14 mouse cellular contexts compared by ENCODE assay signal in genomic region chr6:124717968-124718367, GRCm38 (mm10). TPM values are rescaled to one million over a fixed set of nuclear protein-coding genes. Genes with fewer than 3 reads are reported as not detected.
DNase-seq lines count a peak whose midpoint lies in the region; ATAC-seq and TF ChIP-seq lines count a peak whose summit lies in the region.
"Had no signal": no experiment of that assay in that cellular context is flagged by ENCODE, and none has a peak within 500 bp of the region (broad histone marks: within the 10 kb centered on the region; RNA-seq: fewer than 3 reads in every experiment).

No protein-coding gene starts in this region.

- H3K9ac ChIP-seq in kidney, embryonic 14.5 days (ENCODE audit: low read depth, low read length) = peak overlapping the region; percentile 53
- H3K9ac ChIP-seq in ES-Bruce4 (ENCODE audit: low read depth, poor library complexity, severe bottlenecking) = peak overlapping the region; percentile 82

- H3K27me3 ChIP-seq in kidney, embryonic 14.5 days (ENCODE audit: control insufficient read depth, insufficient read depth, low read length) = no peaks in the 10 kb centered on the region
- H3K27me3 ChIP-seq in ES-Bruce4 (ENCODE audit: control insufficient read depth, insufficient read depth, low read length, poor library complexity, severe bottlenecking) = no peaks in the 10 kb centered on the region
- H3K27me3 ChIP-seq in limb, embryonic 10.5 days (ENCODE audit: low read depth, poor library complexity, severe bottlenecking) = no peaks in the 10 kb centered on the region

- no peak for TF ChIP-seq EP300 in ES-Bruce4 (IDR thresholded peaks at IDR 0.05; ENCODE audit: insufficient read depth, low read depth, low read length)

- no peak for ATAC-seq in kidney, embryonic 14.5 days (ENCODE audit: low FRiP score, low TSS enrichment)

- H3K4me1 ChIP-seq in kidney, embryonic 14.5 days (ENCODE audit: control insufficient read depth, insufficient read depth, low read length) = peaks cover 10% of the 10 kb centered on the region
- H3K4me1 ChIP-seq in ES-Bruce4 (ENCODE audit: control insufficient read depth, insufficient read depth, low read length) = no peaks in the 10 kb centered on the region
- peaks cover 35% of the 10 kb centered on the region for H3K4me1 ChIP-seq in limb, embryonic 10.5 days

- peak overlapping the region; percentile 23 for H3K4me2 ChIP-seq in kidney, embryonic 14.5 days (replicated peaks; ENCODE audit: low read depth, low read length)
- H3K4me2 ChIP-seq: midbrain, embryonic 11.5 days had no signal

- peak overlapping the region; percentile 38 for H3K4me3 ChIP-seq in kidney, embryonic 14.5 days (ENCODE audit: low read length)
- peak overlapping the region; percentile 72 for H3K4me3 ChIP-seq in ES-Bruce4 (ENCODE audit: low read depth, low read length)
- H3K4me3 ChIP-seq in limb, embryonic 10.5 days = 0 out of 2 replicates have a peak overlapping the region, but pooled peaks have one; percentile 10
- H3K4me3 ChIP-seq in gastrocnemius, adult 2 months = no peak overlapping the region
- H3K4me3 ChIP-seq: layer of hippocampus, adult 2 months had no signal

- no peak for TF ChIP-seq CTCF in ES-Bruce4 (IDR thresholded peaks at IDR 0.05; ENCODE audit: low read depth, low read length)
- TF ChIP-seq CTCF in gastrocnemius, adult 2 months (IDR thresholded peaks at IDR 0.05) = no peak

- DNase-seq in adrenal gland, adult 2 months = peak; percentile 48
- DNase-seq in adrenal gland, adult 18-20 months (ENCODE audit: low spot score in 2 of 2) = no peak
- no peak for DNase-seq in kidney, postnatal 4 days
- no peak for DNase-seq in limb, embryonic 10.5 days (ENCODE audit: low spot score)
- DNase-seq in retina, embryonic 14.5 days (ENCODE audit: low spot score) = no peak
- no peak for DNase-seq in gastrocnemius, adult 2 months
- DNase-seq: cerebellum, postnatal 10 days; gastrocnemius, postnatal 14 days; thymus, postnatal 25 days had no signal

- no peak overlapping the region for H3K27ac ChIP-seq in kidney, embryonic 14.5 days (ENCODE audit: low read depth, low read length)
- peak overlapping the region; percentile 27; the same call in 1 of the 2 replicates for H3K27ac ChIP-seq in ES-Bruce4 (ENCODE audit: insufficient read depth, low read length)
- H3K27ac ChIP-seq in limb, embryonic 10.5 days = no peak overlapping the region
- H3K27ac ChIP-seq in gastrocnemius, adult 2 months = no peak overlapping the region
- H3K27ac ChIP-seq: layer of hippocampus, adult 2 months had no signal

- intact Hi-C loops in gastrocnemius, adult 2 months (cut with DNase I) = no loop called here

- no peak for TF ChIP-seq POLR2A in ES-Bruce4 (IDR thresholded peaks at IDR 0.05; ENCODE audit: insufficient read depth, low read length)

- WGBS in kidney, embryonic 14.5 days = 70% methylated on average over 13 of the region's 13 CpGs
- WGBS in limb, embryonic 10.5 days = 73% methylated on average over 13 of the region's 13 CpGs

- H3K9me3 ChIP-seq in kidney, embryonic 14.5 days (ENCODE audit: control insufficient read depth, low read length) = no peaks in the 10 kb centered on the region
- H3K9me3 ChIP-seq in ES-Bruce4 (replicated peaks; ENCODE audit: control insufficient read depth, insufficient read depth, low read length, poor library complexity, severe bottlenecking) = no peaks in the 10 kb centered on the region
- no peaks in the 10 kb centered on the region for H3K9me3 ChIP-seq in limb, embryonic 10.5 days (replicated peaks)

- peaks cover 41% of the 10 kb centered on the region for H3K36me3 ChIP-seq in kidney, embryonic 14.5 days (ENCODE audit: control insufficient read depth, insufficient read depth, low read length)
- peaks cover 27% of the 10 kb centered on the region for H3K36me3 ChIP-seq in ES-Bruce4 (ENCODE audit: control insufficient read depth, insufficient read depth, low read length, poor library complexity, severe bottlenecking)
- H3K36me3 ChIP-seq in limb, embryonic 10.5 days = peaks cover 48% of the 10 kb centered on the region

RNA-seq across cellular contexts. Expression of gene Phb2, which starts 5.8 kb away (rescaled TPM):
- 100 to 1,000 TPM; 286 to 294 TPM for total RNA-seq in adrenal gland, adult 2 months (2021)
- 128 and 181 TPM in 2 replicates for polyA plus RNA-seq in adrenal gland, adult 2 months (2012; rRNA removed)
- total RNA-seq in adrenal gland, adult 18-20 months (2021) = 100 to 1,000 TPM; 285 to 301 TPM
- polyA plus RNA-seq in kidney, embryonic 14.5 days (2014; fragmentation: Nextera tagmentation; extraction: Ambion mirVana) = 341 and 402 TPM in 2 replicates
- polyA plus RNA-seq in ES-Bruce4 (2011; ENCODE audit: insufficient read depth, insufficient read length, low read depth, missing spikeins) = 329 and 331 TPM in 2 replicates
- polyA plus RNA-seq in limb, embryonic 10.5 days (2016; fragmentation: Nextera tagmentation; extraction: Ambion mirVana) = 501 and 622 TPM in 2 replicates
- total RNA-seq in gastrocnemius, adult 2 months (2021) = 100 to 1,000 TPM; 142 to 184 TPM

RNA-seq across cellular contexts. Expression of gene Emg1, which starts 6.0 kb away (rescaled TPM):
- 10 to 100 TPM; 80.6 to 82.6 TPM for total RNA-seq in adrenal gland, adult 2 months (2021)
- polyA plus RNA-seq in adrenal gland, adult 2 months (2012; rRNA removed) = 16.6 and 17.0 TPM in 2 replicates
- 10 to 100 TPM; 81.0 to 86.4 TPM for total RNA-seq in adrenal gland, adult 18-20 months (2021)
- polyA plus RNA-seq in kidney, embryonic 14.5 days (2014; fragmentation: Nextera tagmentation; extraction: Ambion mirVana) = 233 and 278 TPM in 2 replicates
- polyA plus RNA-seq in ES-Bruce4 (2011; ENCODE audit: insufficient read depth, insufficient read length, low read depth, missing spikeins) = 118 TPM in 2 replicates
- polyA plus RNA-seq in limb, embryonic 10.5 days (2016; fragmentation: Nextera tagmentation; extraction: Ambion mirVana) = 254 and 298 TPM in 2 replicates
- total RNA-seq in gastrocnemius, adult 2 months (2021) = 10 to 100 TPM; 57.7 to 71.8 TPM

RNA-seq across cellular contexts. Expression of gene Ptpn6, which starts 20.5 kb away (rescaled TPM):
- total RNA-seq in adrenal gland, adult 2 months (2021) = 10 to 100 TPM in 1 of 2 experiments, 1 to 10 TPM in 1; 6.5 to 11.2 TPM
- polyA plus RNA-seq in adrenal gland, adult 2 months (2012; rRNA removed) = 6.1 and 6.8 TPM in 2 replicates
- 10 to 100 TPM in 1 of 2 experiments, 1 to 10 TPM in 1; 9.8 to 11.5 TPM for total RNA-seq in adrenal gland, adult 18-20 months (2021)
- polyA plus RNA-seq in kidney, embryonic 14.5 days (2014; fragmentation: Nextera tagmentation; extraction: Ambion mirVana) = 10.0 and 12.9 TPM in 2 replicates
- polyA plus RNA-seq in ES-Bruce4 (2011; ENCODE audit: insufficient read depth, insufficient read length, low read depth, missing spikeins) = 15.4 and 32.3 TPM in 2 replicates
- polyA plus RNA-seq in limb, embryonic 10.5 days (2016; fragmentation: Nextera tagmentation; extraction: Ambion mirVana) = 6.2 and 7.6 TPM in 2 replicates
- total RNA-seq in gastrocnemius, adult 2 months (2021) = under 1 TPM; 0.61 to 0.87 TPM

RNA-seq across cellular contexts. Expression of gene Grcc10, which starts 23.2 kb away (rescaled TPM):
- total RNA-seq in adrenal gland, adult 2 months (2021) = 100 to 1,000 TPM; 357 to 360 TPM
- 233 and 246 TPM in 2 replicates for polyA plus RNA-seq in adrenal gland, adult 2 months (2012; rRNA removed)
- 100 to 1,000 TPM; 341 to 388 TPM for total RNA-seq in adrenal gland, adult 18-20 months (2021)
- 564 and 762 TPM in 2 replicates for polyA plus RNA-seq in kidney, embryonic 14.5 days (2014; fragmentation: Nextera tagmentation; extraction: Ambion mirVana)
- 93.5 and 105 TPM in 2 replicates for polyA plus RNA-seq in ES-Bruce4 (2011; ENCODE audit: insufficient read depth, insufficient read length, low read depth, missing spikeins)
- 384 and 460 TPM in 2 replicates for polyA plus RNA-seq in limb, embryonic 10.5 days (2016; fragmentation: Nextera tagmentation; extraction: Ambion mirVana)
- 100 to 1,000 TPM; 145 to 182 TPM for total RNA-seq in gastrocnemius, adult 2 months (2021)

RNA-seq across cellular contexts. Expression of gene Gm45234, which starts 37.9 kb away (rescaled TPM):
- not detected for total RNA-seq in adrenal gland, adult 2 months (2021)
- polyA plus RNA-seq in adrenal gland, adult 2 months (2012; rRNA removed) = not detected in 2 replicates
- not detected for total RNA-seq in adrenal gland, adult 18-20 months (2021)
- polyA plus RNA-seq in kidney, embryonic 14.5 days (2014; fragmentation: Nextera tagmentation; extraction: Ambion mirVana) = not detected in 2 replicates
- polyA plus RNA-seq in ES-Bruce4 (2011; ENCODE audit: insufficient read depth, insufficient read length, low read depth, missing spikeins) = 0.59 TPM in 1 of 2 replicates, not detected in the other
- not detected in 2 replicates for polyA plus RNA-seq in limb, embryonic 10.5 days (2016; fragmentation: Nextera tagmentation; extraction: Ambion mirVana)
- not detected for total RNA-seq in gastrocnemius, adult 2 months (2021)
- total RNA-seq: gastrocnemius, postnatal 14 days; layer of hippocampus, adult 2 months had no signal
- polyA plus RNA-seq: midbrain, embryonic 11.5 days; neural tube, embryonic 14.5 days had no signal
